In genomic region chr16:23967301-23967700, GRCm38 (mm10) we compare ENCODE assay signal across 12 mouse cellular contexts. TPM values are rescaled to one million over a fixed set of nuclear protein-coding genes. Genes with fewer than 3 reads are reported as not detected.
DNase-seq lines count a peak whose midpoint lies in the region; ATAC-seq and TF ChIP-seq lines count a peak whose summit lies in the region.
"Had no signal": no experiment of that assay in that cellular context is flagged by ENCODE, and none has a peak within 500 bp of the region (broad histone marks: within the 10 kb centered on the region; RNA-seq: fewer than 3 reads in every experiment).

No protein-coding gene starts in this region.

- no peak for TF ChIP-seq EP300 in CH12.LX (IDR thresholded peaks at IDR 0.05; ENCODE audit: low read length)

- H3K9ac ChIP-seq in CH12.LX (ENCODE audit: insufficient read depth, low read depth) = no peak overlapping the region
- H3K9ac ChIP-seq: stomach, embryonic 15.5 days had no signal

- no peaks in the 10 kb centered on the region for H3K79me2 ChIP-seq in CH12.LX (replicated peaks; ENCODE audit: control insufficient read depth, extremely low read depth, insufficient read depth, poor library complexity, severe bottlenecking)

- DNase-seq in layer of hippocampus, adult 2 months (ENCODE audit: low spot score in 2 of 2) = no peak
- no peak for DNase-seq in layer of hippocampus, adult 9-10 months (ENCODE audit: low spot score)
- DNase-seq in CH12.LX (ENCODE audit: extremely low read depth) = no peak
- DNase-seq in adrenal gland, postnatal 36 days = no peak
- no peak for DNase-seq in urinary bladder, postnatal 10 days (ENCODE audit: low spot score)

- no peaks in the 10 kb centered on the region for H3K9me3 ChIP-seq in CH12.LX (replicated peaks; ENCODE audit: low read length)
- H3K9me3 ChIP-seq: stomach, embryonic 15.5 days had no signal

- ATAC-seq in megakaryocyte-erythroid progenitor cell, adult 5-6 weeks (replicated peaks; ENCODE audit: low FRiP score, low TSS enrichment, poor library complexity, severe bottlenecking) = peak; percentile 53; the same call in 1 of the 2 replicates

- no peak overlapping the region for H3K27ac ChIP-seq in layer of hippocampus, adult 2 months
- no peak overlapping the region for H3K27ac ChIP-seq in CH12.LX (ENCODE audit: insufficient read depth, low read depth)
- no peak overlapping the region for H3K27ac ChIP-seq in bone marrow, adult 2 months (ENCODE audit: control insufficient read depth, insufficient read depth, low read depth, low read length, poor library complexity)
- H3K27ac ChIP-seq: macrophage; stomach, embryonic 15.5 days had no signal

- H3K4me1 ChIP-seq in CH12.LX (ENCODE audit: control insufficient read depth in 1 of 2, insufficient read depth in 2 of 2) = peaks cover 0 to 8% of the 10 kb centered on the region in 2 experiments; a peak in 2 of 4 replicates
- no peaks in the 10 kb centered on the region for H3K4me1 ChIP-seq in bone marrow, adult 2 months (ENCODE audit: control insufficient read depth, insufficient read depth, low read length)

- TF ChIP-seq POLR2A in CH12.LX (IDR thresholded peaks at IDR 0.05; ENCODE audit: low read depth, low read length) = no peak
- TF ChIP-seq POLR2A in bone marrow, adult 2 months (IDR thresholded peaks at IDR 0.05; ENCODE audit: borderline replicate concordance, control insufficient read depth, low read depth, low read length) = no peak

- peaks cover 0 to 9% of the 10 kb centered on the region in 2 experiments for H3K36me3 ChIP-seq in CH12.LX (replicated peaks in 1 of 2; ENCODE audit: control insufficient read depth in 1 of 2, insufficient read depth in 1 of 2, low read length in 1 of 2)

- H3K27me3 ChIP-seq in CH12.LX (replicated peaks) = no peaks in the 10 kb centered on the region
- H3K27me3 ChIP-seq: stomach, embryonic 15.5 days had no signal

- H3K4me3 ChIP-seq in layer of hippocampus, adult 2 months = no peak overlapping the region
- H3K4me3 ChIP-seq in CH12.LX (replicated peaks in 1 of 3; ENCODE audit: low read depth in 2 of 3, low read length in 2 of 3, poor library complexity in 1 of 3) = no peak overlapping the region
- H3K4me3 ChIP-seq in bone marrow, adult 2 months (replicated peaks; ENCODE audit: control insufficient read depth, low read depth, low read length) = no peak overlapping the region
- H3K4me3 ChIP-seq: stomach, embryonic 15.5 days had no signal

- H3K4me2 ChIP-seq in CH12.LX (ENCODE audit: insufficient read depth, low read depth, poor library complexity, severe bottlenecking) = no peak overlapping the region
- H3K4me2 ChIP-seq: stomach, embryonic 15.5 days had no signal

- TF ChIP-seq CTCF in layer of hippocampus, adult 2 months (conservative IDR thresholded peaks at IDR 0.05) = peak; percentile 75
- peak; percentile 59 to 72; a peak in 3 of 4 replicates for TF ChIP-seq CTCF in CH12.LX (conservative IDR thresholded peaks at IDR 0.05 in 1 of 2, IDR thresholded peaks at IDR 0.05 in 1 of 2; ENCODE audit: low read depth in 2 of 2, low read length in 2 of 2)
- TF ChIP-seq CTCF in bone marrow, adult 2 months (IDR thresholded peaks at IDR 0.05; ENCODE audit: control insufficient read depth, insufficient read depth, low read length) = peak; percentile 63

- in situ Hi-C loops in CH12.LX (cut with MboI; ENCODE audit: low pct_ligation_motif_present, low pct_unique_long_range_greater_than_20kb, low sequenced_read_pairs) = no loop called here

- WGBS in bone marrow, adult 2 months = 87% methylated on average over 7 of the region's 7 CpGs

- peak; percentile 23 for TF ChIP-seq RAD21 in CH12.LX (IDR thresholded peaks at IDR 0.05; ENCODE audit: low read depth, low read length)

- dilution Hi-C loops in CH12.LX (cut with MboI; ENCODE audit: extremely low pct_ligation_motif_present, extremely low pct_unique_long_range_greater_than_20kb, low sequenced_read_pairs) = no loop called here

TF ChIP-seq in CH12.LX, 34 proteins besides CTCF, POLR2A, EP300 and RAD21:
- TF ChIP-seq POLR2AphosphoS2 (IDR thresholded peaks at IDR 0.05; ENCODE audit: low read depth, low read length) = no peak
- TF ChIP-seq ZKSCAN1 (IDR thresholded peaks at IDR 0.05; ENCODE audit: borderline replicate concordance, low read depth, low read length) = no peak
- TF ChIP-seq NELFE (IDR thresholded peaks at IDR 0.05; ENCODE audit: low read depth, low read length) = no peak
- TF ChIP-seq IRF4 (IDR thresholded peaks at IDR 0.05; ENCODE audit: low read depth, low read length) = no peak
- peak; percentile 19; the same call in 1 of the 2 replicates for TF ChIP-seq SMC3 (IDR thresholded peaks at IDR 0.05; ENCODE audit: low read depth, low read length)
- TF ChIP-seq MAX (IDR thresholded peaks at IDR 0.05; ENCODE audit: low read length) = no peak
TF ChIP-seq in CH12.LX: peak in this region for 1.

RNA-seq across cellular contexts. Expression of gene Gm37419, which starts 21.0 kb away (rescaled TPM):
- not detected for total RNA-seq in layer of hippocampus, adult 2 months (2021)
- total RNA-seq in CH12.LX (2012; rRNA removed) (not detected in 2 replicates), CH12.LX (2014; rRNA removed) (not detected in 2 replicates)
- polyA plus RNA-seq in CH12.LX (2012; ENCODE audit: insufficient read length, low read depth) = not detected in 2 replicates
- not detected in 2 replicates for polyA plus RNA-seq in bone marrow, adult 2 months (2011; ENCODE audit: insufficient read depth, insufficient read length, low replicate concordance, missing spikeins)
- total RNA-seq in megakaryocyte-erythroid progenitor cell, adult 5-6 weeks (2014; fragmentation: Nextera tagmentation) = not detected in 2 replicates
- not detected in 2 replicates for total RNA-seq in megakaryocyte-erythroid progenitor cell, adult 5-6 weeks (2017)
- total RNA-seq in adrenal gland, postnatal 36 days (2021) = not detected
- total RNA-seq: gastrocnemius, adult 8-10 months; layer of hippocampus, postnatal 14 days had no signal
- polyA plus RNA-seq: hindbrain, embryonic 11.5 days; macrophage; stomach, embryonic 15.5 days had no signal

RNA-seq across cellular contexts. Expression of gene Bcl6, which starts 21.4 kb away (rescaled TPM):
- total RNA-seq in layer of hippocampus, adult 2 months (2021) = 10 to 100 TPM; 56.8 to 61.5 TPM
- total RNA-seq in CH12.LX (2012; rRNA removed) (0.17 and 0.25 TPM in 2 replicates), CH12.LX (2014; rRNA removed) (0.20 and 0.27 TPM in 2 replicates)
- 0.60 and 0.72 TPM in 2 replicates for polyA plus RNA-seq in CH12.LX (2012; ENCODE audit: insufficient read length, low read depth)
- 6.0 and 17.1 TPM in 2 replicates for polyA plus RNA-seq in bone marrow, adult 2 months (2011; ENCODE audit: insufficient read depth, insufficient read length, low replicate concordance, missing spikeins)
- 1.2 TPM in 1 of 2 replicates, not detected in the other for total RNA-seq in megakaryocyte-erythroid progenitor cell, adult 5-6 weeks (2014; fragmentation: Nextera tagmentation)
- total RNA-seq in megakaryocyte-erythroid progenitor cell, adult 5-6 weeks (2017) = 0.61 and 1.3 TPM in 2 replicates
- total RNA-seq in adrenal gland, postnatal 36 days (2021) = 10 to 100 TPM; 24.6 to 68.8 TPM

RNA-seq across cellular contexts. Expression of gene Rtp2, which starts 35.1 kb away (rescaled TPM):
- under 1 TPM; 0.32 to 0.54 TPM for total RNA-seq in layer of hippocampus, adult 2 months (2021)
- total RNA-seq in CH12.LX (2012; rRNA removed) (not detected in 2 replicates), CH12.LX (2014; rRNA removed) (not detected in 2 replicates)
- not detected in 2 replicates for polyA plus RNA-seq in CH12.LX (2012; ENCODE audit: insufficient read length, low read depth)
- not detected in 2 replicates for polyA plus RNA-seq in bone marrow, adult 2 months (2011; ENCODE audit: insufficient read depth, insufficient read length, low replicate concordance, missing spikeins)
- not detected in 2 replicates for total RNA-seq in megakaryocyte-erythroid progenitor cell, adult 5-6 weeks (2014; fragmentation: Nextera tagmentation)
- total RNA-seq in megakaryocyte-erythroid progenitor cell, adult 5-6 weeks (2017) = not detected in 2 replicates
- total RNA-seq in adrenal gland, postnatal 36 days (2021) = not detected
- total RNA-seq: gastrocnemius, adult 8-10 months had no signal
- polyA plus RNA-seq: hindbrain, embryonic 11.5 days; macrophage; stomach, embryonic 15.5 days had no signal

Comparison
In these comparisons a context has a peak if more than half of its experiments do, and no peak if none do; other contexts are left out.
1. RNA of gene Bcl6, which starts 21.4 kb away (total RNA-seq): 24.6 to 68.8 TPM in adrenal gland, postnatal 36 days and 56.8 to 61.5 TPM in layer of hippocampus, adult 2 months; 0.61 to 1.3 TPM in megakaryocyte-erythroid progenitor cell, adult 5-6 weeks and 0.17 to 0.27 TPM in CH12.LX; every median in the first group is over 10 times any median in the second.
2. Peak in every context shown above with its lines, with median percentiles within 50 percentile points of each other: CTCF ChIP-seq.